Mouse (Mus musculus) kidney, adult 2 months (tissue): ENCODE measurements around the gene Asxl1. TPM values are rescaled to one million over a fixed set of nuclear protein-coding genes. Genes with fewer than 3 reads are reported as not detected.

Experiments used
- DNase-seq: peaks from one replicate; pipeline ENCODE4 v3.0.0; 2021
- H3K27ac ChIP-seq: fragments of 200-500 bp; 2 replicates; pipeline ENCODE4 v1.5.1; 2012; ENCODE audit warnings: low read depth, low read length, control low read depth, inconsistent platforms; ENCODE audit not compliant: insufficient read depth
- H3K27me3 ChIP-seq: fragments of 200-500 bp; replicated peaks from 2 replicates; pipeline ENCODE4 v1.6.1; 2012; ENCODE audit warnings: mild to moderate bottlenecking, moderate library complexity, low read length, inconsistent platforms; ENCODE audit not compliant: control insufficient read depth, insufficient read depth
- H3K36me3 ChIP-seq: fragments of 200-500 bp; 2 replicates; pipeline ENCODE4 v1.6.1; 2012; ENCODE audit warnings: mild to moderate bottlenecking, moderate library complexity, low read length, inconsistent platforms; ENCODE audit not compliant: control insufficient read depth, insufficient read depth
- H3K4me1 ChIP-seq: fragments of 200-500 bp; 2 replicates; pipeline ENCODE4 v1.6.1; 2011; ENCODE audit warnings: low read length; ENCODE audit not compliant: control insufficient read depth, insufficient read depth
- H3K4me3 ChIP-seq: fragments of 200-500 bp; 2 replicates; pipeline ENCODE4 v1.5.1; 2011; ENCODE audit warnings: mild to moderate bottlenecking, low read depth, low read length, control low read depth; ENCODE audit not compliant: insufficient read depth
- CTCF ChIP-seq: fragments of 200-500 bp; conservative IDR thresholded peaks from 2 replicates; pipeline ENCODE4 v1.5.1; 2011; ENCODE audit warnings: low read depth, mild to moderate bottlenecking, control low read depth, low read length, moderate library complexity, mixed read lengths; ENCODE audit not compliant: insufficient read depth, insufficient read length
- POLR2A ChIP-seq: fragments of 200-500 bp; IDR thresholded peaks from one replicate; pipeline ENCODE4 v1.6.1; 2011; ENCODE audit warnings: low read depth, low read length, control low read depth
- WGBS: fragments of 180-500 bp; shearing (Covaris S2); methylation state at CpG from one replicate; pipeline ENCODE4 v1.1.7; 2018; 5-methylcytosine and 5-hydroxymethylcytosine counted together
- polyA plus RNA-seq: library from polyadenylated mRNA; depleted of rRNA; stranded (reverse); fragments of >200 nt; gene quantifications from 2 replicates; pipeline ENCODE4 v1.2.3, GENCODE M21; 2012

Gene Asxl1
- polyA plus RNA-seq, 1 experiment = 10.0 TPM

DNA sequence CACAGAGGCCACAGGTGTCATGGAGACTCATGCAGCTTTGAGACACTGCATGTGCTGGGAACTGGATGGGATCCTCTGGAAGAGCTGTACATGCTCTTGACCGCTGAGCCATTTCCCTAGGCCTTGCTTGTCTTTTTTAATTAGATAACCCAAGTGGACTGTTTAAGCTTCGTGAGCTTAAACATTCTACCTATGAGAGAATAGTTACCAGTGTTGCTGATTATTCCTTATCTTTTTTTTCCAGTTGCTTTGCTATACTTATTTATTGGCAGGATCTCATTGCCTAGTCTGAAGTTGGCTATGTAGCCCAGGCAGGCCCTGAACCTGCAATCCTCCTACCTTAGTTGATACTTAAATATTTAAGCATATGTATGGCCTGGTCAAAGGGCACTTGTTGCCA, 44.2 kb downstream of the Asxl1 start:
- no peak for DNase-seq

DNA sequence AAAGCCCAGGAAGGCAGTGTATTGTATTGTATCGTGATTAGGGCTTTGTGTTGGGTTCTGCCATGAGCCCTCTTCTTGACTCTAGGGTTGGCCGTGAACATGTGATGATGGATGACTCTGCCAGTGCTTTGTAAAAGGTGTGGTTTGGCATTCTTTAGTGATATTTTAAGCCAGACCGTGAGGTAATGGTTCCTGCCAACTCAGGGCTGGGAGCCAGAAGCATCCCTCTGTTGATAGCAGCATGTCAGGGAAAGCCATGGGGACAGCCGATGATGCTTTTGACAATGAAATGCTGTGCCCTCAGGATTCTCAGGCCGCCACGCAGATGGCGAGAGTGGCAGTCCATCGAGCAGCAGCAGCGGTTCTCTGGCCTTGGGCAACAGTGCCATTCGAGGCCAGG, 47.4 kb downstream of the Asxl1 start:
- no peaks in the 10 kb centered on the region for H3K27me3 ChIP-seq
- H3K36me3 ChIP-seq = peaks cover 18% of the 10 kb centered on the region
- WGBS = 83% methylated on average over 10 of the region's 10 CpGs
- H3K4me1 ChIP-seq = no peaks in the 10 kb centered on the region
- H3K27ac ChIP-seq = no peak overlapping the region
- TF ChIP-seq CTCF = no peak
- TF ChIP-seq POLR2A = no peak
- no peak for DNase-seq
- no peak overlapping the region for H3K4me3 ChIP-seq

More for the DNA sequence above, 44.2 kb downstream of the Asxl1 start:
- H3K27me3 ChIP-seq = no peaks in the 10 kb centered on the region
- 89% methylated on average over 2 of the region's 2 CpGs for WGBS
- no peak overlapping the region for H3K27ac ChIP-seq
- TF ChIP-seq CTCF = no peak
- TF ChIP-seq POLR2A = no peak
- peaks cover 14% of the 10 kb centered on the region for H3K36me3 ChIP-seq
- no peak overlapping the region for H3K4me3 ChIP-seq
- no peaks in the 10 kb centered on the region for H3K4me1 ChIP-seq

DNA sequence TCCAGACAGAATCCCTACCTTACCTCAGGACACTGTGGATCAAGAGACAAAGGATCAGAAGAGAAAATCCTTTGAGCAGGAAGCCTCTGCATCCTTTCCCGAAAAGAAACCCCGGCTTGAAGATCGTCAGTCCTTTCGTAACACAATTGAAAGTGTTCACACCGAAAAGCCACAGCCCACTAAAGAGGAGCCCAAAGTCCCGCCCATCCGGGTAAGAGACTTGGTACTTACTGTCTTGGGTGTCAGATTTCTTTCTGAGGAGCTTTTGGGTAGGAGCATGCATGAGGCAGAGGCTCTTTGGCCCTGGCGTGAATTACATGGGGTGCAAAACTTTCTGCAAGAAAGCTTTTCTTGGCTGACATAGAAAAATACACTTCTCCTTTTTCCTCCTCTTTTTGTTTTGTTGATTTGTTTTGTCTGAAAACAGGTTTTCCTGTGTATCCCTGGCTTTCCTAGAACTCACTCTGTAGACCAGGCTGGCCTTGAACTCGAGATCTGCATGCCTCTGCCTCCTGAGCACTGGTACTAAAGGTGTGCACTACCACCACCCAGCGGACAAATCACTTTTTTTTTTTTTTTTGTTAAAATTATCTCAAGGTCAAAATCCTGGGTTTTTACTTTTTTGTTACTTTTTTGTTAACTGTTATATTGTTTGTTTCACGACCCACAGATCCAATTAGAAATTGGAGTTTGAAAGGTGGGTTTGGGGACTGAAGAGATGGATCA, 52.3 kb downstream of the Asxl1 start:
- TF ChIP-seq POLR2A (no peak), CTCF (no peak)
- H3K36me3 ChIP-seq = peaks cover 21% of the 10 kb centered on the region
- H3K4me3 ChIP-seq = no peak overlapping the region
- H3K27ac ChIP-seq = no peak overlapping the region
- H3K27me3 ChIP-seq = no peaks in the 10 kb centered on the region
- no peak for DNase-seq
- WGBS = 87% methylated on average over 11 of the region's 11 CpGs
- H3K4me1 ChIP-seq = no peaks in the 10 kb centered on the region

DNA sequence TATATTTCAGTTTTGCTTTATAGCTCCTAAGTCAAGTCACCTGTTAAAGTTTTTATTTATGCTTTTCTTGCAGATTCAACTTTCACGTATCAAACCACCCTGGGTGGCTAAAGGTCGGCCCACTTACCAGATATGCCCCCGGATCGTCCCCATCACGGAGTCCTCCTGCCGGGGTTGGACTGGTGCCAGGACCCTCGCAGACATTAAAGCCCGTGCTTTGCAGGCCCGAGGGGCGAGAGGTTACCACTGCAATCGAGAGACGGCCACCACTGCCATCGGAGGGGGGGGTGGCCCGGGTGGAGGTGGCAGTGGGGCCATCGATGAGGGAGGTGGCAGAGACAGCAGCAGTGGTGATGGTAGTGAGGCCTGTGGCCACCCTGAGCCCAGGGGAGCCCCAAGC, 53.5 kb downstream of the Asxl1 start:
- Histone ChIP-seq H3K27ac (no peak overlapping the region), H3K27me3 (no peaks in the 10 kb centered on the region), H3K4me3 (no peak overlapping the region), H3K4me1 (no peaks in the 10 kb centered on the region), H3K36me3 (peaks cover 12% of the 10 kb centered on the region)
- 75% methylated on average over 15 of the region's 15 CpGs for WGBS
- TF ChIP-seq CTCF = no peak
- TF ChIP-seq POLR2A = no peak
- DNase-seq = no peak

DNA sequence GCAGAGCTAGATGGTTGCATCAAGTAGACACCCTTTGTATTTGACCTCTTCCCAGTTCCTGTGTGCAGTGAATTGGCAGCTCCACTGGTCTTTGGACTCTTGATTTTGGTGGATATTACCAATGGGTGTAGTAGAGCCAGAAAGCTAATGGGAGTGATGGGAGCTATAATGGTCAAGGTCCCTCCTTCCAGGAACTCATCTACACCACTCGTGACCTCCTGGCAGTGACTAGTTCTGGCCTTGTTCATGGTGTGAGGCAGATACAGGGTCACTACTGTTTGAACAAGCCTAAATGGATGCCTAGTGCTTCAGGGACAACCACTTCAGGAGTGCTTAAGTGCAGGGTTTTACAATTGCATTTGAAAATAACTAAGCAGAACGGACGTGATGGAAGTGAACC, 58.4 kb downstream of the Asxl1 start:
- DNase-seq = no peak
- H3K4me1 ChIP-seq = no peaks in the 10 kb centered on the region
- H3K27me3 ChIP-seq = no peaks in the 10 kb centered on the region
- no peak for TF ChIP-seq POLR2A
- TF ChIP-seq CTCF = no peak
- 93% methylated on average over 3 of the region's 3 CpGs for WGBS
- peaks cover 4% of the 10 kb centered on the region for H3K36me3 ChIP-seq
- H3K27ac ChIP-seq = no peak overlapping the region
- H3K4me3 ChIP-seq = no peak overlapping the region

DNA sequence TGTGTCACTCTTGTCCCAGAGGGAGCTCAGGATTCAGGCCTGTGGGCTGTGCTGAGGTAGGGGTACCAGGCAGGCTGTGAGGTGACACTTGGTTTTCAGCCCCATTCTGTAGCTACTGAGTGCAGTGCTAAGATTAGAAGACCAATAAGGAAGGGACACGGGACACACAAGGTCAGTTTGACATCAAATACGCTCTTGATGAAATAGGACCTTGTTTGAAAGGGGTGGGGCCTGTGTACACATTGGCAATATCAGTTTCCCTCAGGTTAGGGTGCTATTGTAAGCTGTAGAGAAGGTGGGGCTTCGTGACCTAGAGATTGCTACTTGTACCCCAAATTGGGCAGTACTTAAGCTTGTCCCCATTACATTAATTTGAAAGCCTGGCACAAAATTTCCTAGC, 59.3 kb downstream of the Asxl1 start:
- 74% methylated on average over 3 of the region's 3 CpGs for WGBS
- Histone ChIP-seq H3K36me3 (no peaks in the 10 kb centered on the region), H3K27ac (no peak overlapping the region), H3K27me3 (no peaks in the 10 kb centered on the region), H3K4me3 (no peak overlapping the region), H3K4me1 (no peaks in the 10 kb centered on the region)
- no peak for TF ChIP-seq CTCF
- no peak for TF ChIP-seq POLR2A
- no peak for DNase-seq

DNA sequence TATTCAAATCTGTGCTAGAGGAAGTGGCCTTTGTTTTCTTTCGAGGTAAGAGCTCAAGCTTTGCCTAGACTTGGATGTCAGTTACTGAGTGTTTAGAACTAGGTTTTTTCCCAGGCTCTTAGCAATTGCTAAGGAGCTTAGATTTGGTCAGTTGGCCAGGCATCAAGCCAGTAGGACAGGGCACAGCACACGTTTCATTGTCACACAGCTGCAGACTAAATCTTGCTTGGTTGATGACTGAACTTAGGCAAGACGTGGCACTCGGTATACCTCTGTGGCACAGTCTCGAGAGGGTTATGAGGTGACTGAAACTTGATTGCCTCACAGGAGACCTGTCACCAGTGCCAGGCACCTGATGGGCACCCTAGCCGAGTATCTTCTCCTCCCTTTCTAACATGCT, 61.3 kb downstream of the Asxl1 start:
- Histone ChIP-seq H3K27me3 (no peaks in the 10 kb centered on the region), H3K4me3 (no peak overlapping the region), H3K36me3 (no peaks in the 10 kb centered on the region), H3K4me1 (no peaks in the 10 kb centered on the region), H3K27ac (no peak overlapping the region)
- DNase-seq = no peak
- TF ChIP-seq CTCF (no peak), POLR2A (no peak)
- 57% methylated on average over 6 of the region's 6 CpGs for WGBS
